Mouse (Mus musculus) bone marrow, adult 2 months (tissue): Measurements from ENCODE around the gene Retreg1.

Experiments
- CTCF ChIP-seq: fragments of 200-500 bp; IDR thresholded peaks from 2 replicates; pipeline ENCODE4 v1.5.1; 2011; ENCODE audit warnings: low read length, control low read depth; ENCODE audit not compliant: control insufficient read depth, insufficient read depth
- POLR2A ChIP-seq: fragments of 200-500 bp; IDR thresholded peaks from 2 replicates; pipeline ENCODE4 v1.6.1; 2011; ENCODE audit warnings: low read depth, mild to moderate bottlenecking, control low read depth, low read length, borderline replicate concordance; ENCODE audit not compliant: control insufficient read depth

GRCm38 (mm10) chr15:25909783-25910494, 67.0 kb downstream of the Retreg1 start:
- TF ChIP-seq CTCF: no peak
- no peak for TF ChIP-seq POLR2A
